Mouse (Mus musculus) frontal cortex, postnatal 25 days (tissue): Measurements from ENCODE around the gene Sox4.

Experiments
- DNase-seq, 2 experiments: peaks; one replicate each; pipeline ENCODE4 v3.0.0; 2022; ENCODE audit warnings: low spot score in 2 of 2

Gene Sox4

DNA sequence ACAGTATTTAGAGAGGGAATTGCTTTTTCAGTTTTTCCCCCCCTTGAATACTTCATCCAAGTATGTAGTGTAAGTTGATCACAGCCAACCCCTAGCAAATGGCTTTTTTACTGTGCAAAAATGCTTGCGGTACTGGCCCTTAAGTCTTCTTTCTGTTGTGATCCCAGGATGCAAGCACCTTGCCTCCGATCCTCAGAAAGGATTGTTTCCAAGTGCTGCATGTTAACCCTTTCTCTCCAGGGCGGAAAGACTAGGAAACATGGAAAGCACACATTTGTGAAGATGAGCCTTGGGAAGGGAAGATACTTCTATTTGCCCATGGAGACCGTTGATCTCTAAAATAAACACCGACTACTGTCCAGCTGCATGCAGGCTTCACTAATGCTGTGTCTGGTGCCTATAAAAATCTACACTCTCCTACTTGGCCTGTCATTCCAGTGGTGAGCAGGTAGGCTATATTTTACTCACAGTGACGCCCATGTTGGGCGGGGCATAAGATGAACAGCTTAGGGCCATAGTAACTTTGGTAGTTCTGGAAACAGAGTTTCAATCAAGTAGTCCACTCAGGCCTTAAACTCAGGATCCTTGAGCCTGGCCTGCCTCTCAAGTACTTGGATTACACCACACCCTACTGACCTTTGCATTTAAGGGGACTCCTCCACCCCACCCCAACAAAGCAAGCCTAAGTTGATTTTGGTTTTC lies 5.6 kb downstream of the Sox4 start:
- DNase-seq = no peak

DNA sequence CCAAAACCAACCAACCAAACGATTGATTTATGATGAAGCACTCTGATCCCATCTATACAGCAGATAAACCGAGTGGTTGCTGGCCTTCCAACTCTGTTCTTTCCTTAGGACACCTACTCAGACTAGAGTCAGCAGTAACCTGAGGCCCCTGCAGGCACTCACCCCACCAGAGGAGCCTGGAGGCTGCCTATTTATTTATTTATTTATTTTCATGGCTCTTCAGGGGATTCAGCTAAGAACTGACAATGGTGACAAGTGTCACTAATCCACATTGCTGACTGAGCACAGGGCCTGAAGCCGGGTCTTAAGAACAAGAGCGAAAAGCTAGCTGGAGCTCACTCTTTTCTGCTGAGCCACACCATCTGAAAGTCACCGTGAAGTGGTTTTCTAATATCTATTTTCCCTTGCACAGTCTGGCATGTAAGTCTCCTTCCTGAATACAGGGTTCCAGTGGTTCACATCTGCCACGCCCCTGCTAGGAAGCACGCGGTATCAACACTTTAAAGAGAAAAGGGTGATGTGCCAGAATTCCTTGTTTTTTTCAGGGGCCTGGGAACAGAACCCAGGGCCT lies 6.9 kb downstream of the Sox4 start:
- DNase-seq = no peak

DNA sequence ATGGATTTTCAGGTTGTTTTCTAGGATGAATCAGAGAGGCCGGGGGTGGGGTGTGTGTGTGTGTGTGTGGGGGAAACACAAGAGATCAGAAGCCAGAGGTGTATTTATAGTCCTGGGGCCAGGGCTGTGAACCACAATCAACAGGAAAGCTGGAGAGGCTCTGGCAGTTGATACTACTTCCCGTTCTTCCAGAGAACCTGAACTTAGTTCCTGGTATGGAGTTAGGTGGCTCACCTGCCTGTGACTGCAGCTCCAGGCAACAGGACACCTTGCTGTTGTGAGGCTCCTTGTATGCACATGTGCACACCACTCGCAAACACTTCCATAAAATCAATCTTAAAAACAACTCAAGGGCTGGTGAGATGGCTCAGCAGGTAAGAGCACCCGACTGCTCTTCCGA lies 7.8 kb downstream of the Sox4 start:
- no peak for DNase-seq

- DNase-seq = no peak
Observed at GRCm38 (mm10) chr13:28942926-28943325, 10.6 kb downstream of the Sox4 start.

DNA sequence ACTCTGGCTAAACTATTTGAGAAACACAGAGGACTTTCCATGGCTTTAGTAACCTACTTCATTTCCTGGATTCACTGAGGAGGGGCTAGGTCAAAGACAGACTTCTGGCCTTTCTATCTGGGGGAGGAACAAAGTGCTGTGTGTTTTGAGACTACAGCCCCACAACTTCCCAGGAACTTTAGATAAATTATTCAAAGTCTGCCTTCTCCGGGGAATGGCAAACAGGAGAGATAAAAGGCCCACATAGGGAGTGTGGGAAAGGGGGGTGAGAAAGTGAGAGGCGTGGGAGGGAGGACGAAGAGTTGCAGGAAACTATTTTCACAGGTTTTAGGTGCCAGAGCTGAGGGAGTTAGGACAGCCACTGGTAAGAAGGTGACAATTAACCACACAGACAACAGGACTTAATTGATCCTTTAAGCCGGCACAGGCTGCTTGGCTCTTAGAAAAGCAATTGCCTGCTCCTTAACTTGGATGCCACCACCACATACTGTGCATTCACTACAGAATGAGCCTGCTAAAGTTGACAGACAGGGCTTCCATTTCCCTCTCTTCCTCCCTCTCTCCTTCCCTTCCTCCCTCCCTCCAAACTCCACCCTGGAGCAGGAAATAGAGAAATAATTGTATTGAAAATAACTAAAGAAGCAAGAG lies 11.4 kb downstream of the Sox4 start:
- no peak for DNase-seq

DNA sequence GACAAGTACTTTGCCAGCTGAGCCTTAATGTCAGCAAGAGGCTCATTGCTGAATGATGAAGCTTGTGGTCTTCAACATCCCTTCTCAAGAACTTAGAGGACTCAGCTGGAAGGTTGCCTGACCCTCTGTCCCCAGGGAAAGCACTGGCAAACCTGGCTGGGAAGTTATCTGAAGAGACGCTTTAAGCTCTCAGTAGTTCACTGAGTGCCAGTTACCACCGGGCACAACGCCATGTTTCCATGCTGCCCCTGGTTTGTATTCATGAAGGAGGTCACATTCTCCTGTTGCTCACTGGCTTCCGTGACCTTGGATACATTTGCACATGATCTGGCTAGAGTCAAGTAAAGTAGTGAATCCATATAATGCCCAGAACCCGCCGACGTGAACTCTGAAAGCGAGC lies 20.1 kb downstream of the Sox4 start:
- no peak for DNase-seq

GRCm38 (mm10) chr13:28931776-28932175 lies 21.7 kb downstream of the Sox4 start:
- no peak for DNase-seq

GRCm38 (mm10) chr13:28931266-28931665 lies 22.2 kb downstream of the Sox4 start:
- no peak for DNase-seq

DNA sequence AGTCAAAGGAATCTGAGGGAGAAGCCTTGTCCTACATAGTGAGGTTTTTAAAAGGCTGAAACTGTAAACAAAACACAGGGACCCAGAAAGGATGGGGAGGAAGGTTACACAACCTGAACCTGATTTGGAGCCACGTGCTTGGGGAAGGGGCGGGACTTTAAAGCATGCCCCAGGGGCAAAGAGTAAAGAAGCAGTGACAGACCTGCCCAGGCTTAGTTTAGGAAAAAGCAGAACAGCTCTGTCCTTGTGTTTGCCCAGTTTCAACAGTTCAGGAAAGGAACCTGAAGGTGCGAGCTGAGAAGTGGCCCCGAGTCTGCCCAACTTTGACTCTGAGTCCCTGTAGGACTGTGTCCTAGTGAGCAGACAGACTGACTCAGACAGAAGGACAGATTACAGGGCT lies 23.1 kb downstream of the Sox4 start:
- DNase-seq = no peak

- DNase-seq = no peak
Observed at GRCm38 (mm10) chr13:28929936-28930335, 23.6 kb downstream of the Sox4 start.

DNA sequence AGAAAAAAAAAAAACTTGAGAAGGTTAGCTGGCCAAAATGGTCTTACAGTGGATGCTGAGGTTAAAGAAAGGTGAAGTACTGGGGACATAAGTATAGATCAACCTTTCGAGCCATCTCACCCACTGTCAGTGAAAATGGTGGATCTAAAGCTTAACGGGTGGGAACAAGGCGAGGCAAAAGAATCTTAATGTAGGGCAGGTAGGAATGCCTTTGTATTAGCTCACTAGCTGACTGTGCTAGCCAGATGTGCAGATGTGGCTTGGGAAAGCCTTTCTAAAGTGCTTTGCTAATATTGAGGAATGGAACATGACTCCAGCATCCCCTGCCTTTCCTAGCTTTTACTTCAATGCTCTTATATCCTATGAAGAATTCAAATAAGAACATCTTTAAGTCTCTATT lies 30.4 kb downstream of the Sox4 start:
- no peak for DNase-seq

DNA sequence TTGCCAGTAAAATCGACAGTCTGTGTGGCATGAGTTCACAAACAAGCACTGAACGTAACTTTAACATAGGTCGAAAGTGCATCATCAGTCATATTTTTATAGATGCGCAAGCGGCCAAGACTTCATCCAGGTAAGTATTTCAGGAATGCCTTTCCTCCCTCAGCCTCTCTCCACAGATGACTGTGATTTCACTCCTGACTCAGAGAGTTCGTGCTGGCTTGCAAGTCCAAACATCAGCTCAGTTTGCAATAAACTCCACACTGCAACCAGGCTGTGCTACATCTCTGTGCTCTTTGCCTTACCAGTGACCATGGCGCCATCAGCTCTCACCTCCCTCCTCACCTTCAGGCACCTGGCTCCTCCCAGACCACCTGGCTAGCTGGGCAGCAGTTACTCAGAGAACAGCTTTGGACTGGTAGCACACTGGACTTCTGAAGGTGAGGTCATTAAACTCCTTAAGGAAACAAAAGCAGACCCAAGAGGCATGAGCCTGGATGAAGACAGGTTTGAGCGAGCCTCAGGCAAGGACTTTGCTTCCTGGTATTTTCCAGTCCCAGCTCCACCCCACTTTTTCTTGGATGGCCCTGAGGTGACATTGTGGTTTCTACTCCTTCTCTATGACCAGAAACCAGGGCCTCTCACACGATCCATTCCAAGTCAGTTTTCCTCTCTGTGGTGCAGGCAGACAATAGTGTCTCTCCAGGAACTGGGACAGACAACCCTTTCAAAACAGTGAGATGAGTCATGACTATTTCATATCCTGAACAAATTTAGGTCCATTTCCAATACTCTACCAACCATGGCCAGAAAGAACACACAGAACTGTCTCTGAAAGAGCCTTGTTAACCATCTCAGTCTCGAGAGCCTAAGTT lies 35.9 kb downstream of the Sox4 start:
- no peak for DNase-seq

DNA sequence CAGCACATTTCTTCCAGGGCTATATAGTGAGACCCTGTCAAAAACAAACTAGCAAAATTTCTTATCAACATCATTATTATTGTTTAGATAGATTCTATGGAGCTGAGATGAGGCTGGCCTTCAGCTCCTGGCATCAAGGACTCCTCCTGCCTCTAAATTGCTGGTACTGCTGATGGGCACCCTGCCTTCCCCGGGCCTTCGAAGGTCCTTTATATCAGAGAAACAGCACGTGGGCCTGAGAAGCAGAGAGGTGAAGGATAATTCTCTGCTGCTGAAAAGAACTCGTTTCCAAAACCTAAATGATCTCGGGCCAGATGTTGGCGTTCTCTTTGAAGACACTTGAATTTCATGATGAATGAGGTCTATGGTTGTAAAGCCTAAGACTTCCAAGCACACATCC lies 39.9 kb downstream of the Sox4 start:
- no peak for DNase-seq

DNA sequence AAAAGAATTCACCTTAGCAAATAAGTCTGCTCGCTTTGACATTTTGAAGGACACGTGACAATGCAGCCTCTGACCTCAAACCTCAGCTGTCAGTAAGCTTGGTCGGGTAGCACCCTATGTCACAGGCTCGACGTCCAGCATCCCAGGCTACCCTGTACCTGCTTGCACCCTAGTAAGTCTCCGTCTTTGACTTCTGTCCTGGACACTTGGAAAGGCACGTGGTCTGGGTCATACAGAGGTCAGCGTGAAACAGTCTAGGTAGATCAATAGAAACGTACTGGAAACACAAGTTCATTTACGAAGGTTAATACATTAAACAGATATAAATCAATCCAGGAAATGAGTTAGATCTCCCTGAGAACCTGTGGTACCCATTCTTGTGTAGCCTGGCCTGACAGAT lies 46.5 kb downstream of the Sox4 start:
- DNase-seq = no peak
